Mouse (Mus musculus): ENCODE data around the gene Nmt1.

- no peak for TF ChIP-seq CTCF (IDR thresholded peaks at IDR 0.05)
- TF ChIP-seq EP300 (IDR thresholded peaks at IDR 0.05), result no peak
Measured at GRCm38 (mm10) chr11:103099352-103099940, 71.5 kb downstream of the Nmt1 start.
